Mouse (Mus musculus) thymus, adult 2 months (tissue): ENCODE measurements around the gene Fam171b.

Experiments
- CTCF ChIP-seq: fragments of 200-500 bp; IDR thresholded peaks from 2 replicates; pipeline ENCODE4 v1.5.1; 2012; ENCODE audit warnings: mild to moderate bottlenecking, control low read depth, low read length, moderate library complexity, borderline replicate concordance; ENCODE audit not compliant: control insufficient read depth, poor library complexity, insufficient read depth; ENCODE audit errors: extremely low read depth
- POLR2A ChIP-seq: fragments of 200-500 bp; IDR thresholded peaks from 2 replicates; pipeline ENCODE4 v1.6.1; 2012; ENCODE audit warnings: mild to moderate bottlenecking, low read length, control low read depth, moderate library complexity; ENCODE audit not compliant: control insufficient read depth, poor library complexity, insufficient read depth; ENCODE audit errors: extremely low read depth

- no peak for TF ChIP-seq CTCF
- TF ChIP-seq POLR2A: no peak
Measured at GRCm38 (mm10) chr2:83853423-83853822, 41.0 kb downstream of the Fam171b start.
